In genomic region chr13:37853441-37853840, GRCm38 (mm10) we compare ENCODE assay signal across 9 mouse cellular contexts.
A peak's percentile ranks its signal among the peaks of the same experiment; 100 is the strongest.
DNase-seq lines count a peak whose midpoint lies in the region; ATAC-seq and TF ChIP-seq lines count a peak whose summit lies in the region.
"Had no signal": no experiment of that assay in that cellular context is flagged by ENCODE, and none has a peak within 500 bp of the region (broad histone marks: within the 10 kb centered on the region; RNA-seq: fewer than 3 reads in every experiment).

No protein-coding gene starts in this region.

- TF ChIP-seq EP300 in CH12.LX (IDR thresholded peaks at IDR 0.05; ENCODE audit: low read length): peak; percentile 49

- DNase-seq in kidney, postnatal 14 days: no peak
- DNase-seq in CH12.LX (ENCODE audit: extremely low read depth): peak; percentile 68
- no peak for DNase-seq in forebrain, embryonic 14.5 days (ENCODE audit: low spot score)
- no peak for DNase-seq in yolk sac, embryonic 10.5 days (ENCODE audit: low spot score)
- no peak for DNase-seq in cerebellum, postnatal 14 days

- H3K9ac ChIP-seq in kidney, embryonic 16.5 days (replicated peaks; ENCODE audit: low read length): no peak overlapping the region
- peak overlapping the region; percentile 55 for H3K9ac ChIP-seq in CH12.LX (ENCODE audit: insufficient read depth, low read depth)
- H3K9ac ChIP-seq in forebrain, embryonic 14.5 days (ENCODE audit: low read length): no peak overlapping the region

- no peak overlapping the region for H3ac ChIP-seq in myocyte (ENCODE audit: control insufficient read depth, insufficient read length)

- peaks cover 43% of the 10 kb centered on the region for H3K79me2 ChIP-seq in CH12.LX (replicated peaks; ENCODE audit: control insufficient read depth, extremely low read depth, insufficient read depth, poor library complexity, severe bottlenecking)
- H3K79me2 ChIP-seq in myocyte (ENCODE audit: control insufficient read depth, insufficient read depth): peaks cover 89% of the 10 kb centered on the region

- ATAC-seq in kidney, embryonic 16.5 days (ENCODE audit: low FRiP score, low TSS enrichment): no peak
- no peak for ATAC-seq in forebrain, embryonic 14.5 days

- TF ChIP-seq RAD21 in CH12.LX (IDR thresholded peaks at IDR 0.05; ENCODE audit: low read depth, low read length): 0 out of 2 replicates have a peak, but pooled peaks have one; percentile 0

- no peak overlapping the region for H3K4me2 ChIP-seq in kidney, embryonic 16.5 days (replicated peaks; ENCODE audit: low read depth, low read length)
- H3K4me2 ChIP-seq in CH12.LX (ENCODE audit: insufficient read depth, low read depth, poor library complexity, severe bottlenecking) (peak overlapping the region; percentile 29), myocyte (ENCODE audit: low read depth) (peak overlapping the region; percentile 66)
- H3K4me2 ChIP-seq in forebrain, embryonic 14.5 days (ENCODE audit: low read length): no peak overlapping the region

- 44% methylated on average over 4 of the region's 4 CpGs for WGBS in kidney, embryonic 16.5 days
- WGBS in forebrain, embryonic 14.5 days: 55% methylated on average over 4 of the region's 4 CpGs

- H3K36me3 ChIP-seq in kidney, embryonic 16.5 days (ENCODE audit: insufficient read depth, low read length): no peaks in the 10 kb centered on the region
- H3K36me3 ChIP-seq in CH12.LX (replicated peaks in 1 of 2; ENCODE audit: control insufficient read depth in 1 of 2, insufficient read depth in 1 of 2, low read length in 1 of 2) (peaks cover 0 to 7% of the 10 kb centered on the region in 2 experiments), myocyte (ENCODE audit: control insufficient read depth, insufficient read depth) (no peaks in the 10 kb centered on the region)
- H3K36me3 ChIP-seq in forebrain, embryonic 14.5 days (ENCODE audit: control insufficient read depth, insufficient read depth, low read length): no peaks in the 10 kb centered on the region

- H3K9me3 ChIP-seq in kidney, embryonic 16.5 days (ENCODE audit: low read length): no peaks in the 10 kb centered on the region
- no peaks in the 10 kb centered on the region for H3K9me3 ChIP-seq in CH12.LX (replicated peaks; ENCODE audit: low read length)
- H3K9me3 ChIP-seq in forebrain, embryonic 14.5 days (replicated peaks; ENCODE audit: control insufficient read depth, low read length): no peaks in the 10 kb centered on the region

- H3K4me1 ChIP-seq in kidney, embryonic 16.5 days (ENCODE audit: insufficient read depth, low read length): peaks cover 49% of the 10 kb centered on the region
- peaks cover 12 to 54% of the 10 kb centered on the region in 2 experiments for H3K4me1 ChIP-seq in CH12.LX (ENCODE audit: control insufficient read depth in 1 of 2, insufficient read depth in 2 of 2)
- peaks cover 27% of the 10 kb centered on the region for H3K4me1 ChIP-seq in brown adipose tissue, adult 24 weeks (ENCODE audit: control insufficient read depth, insufficient read depth, insufficient read length, low read length)
- 0 out of 2 replicates have a peak, but pooled peaks cover 3% of the 10 kb centered on the region for H3K4me1 ChIP-seq in forebrain, embryonic 14.5 days (ENCODE audit: control insufficient read depth, insufficient read depth, low read length)

- TF ChIP-seq POLR2A in CH12.LX (IDR thresholded peaks at IDR 0.05; ENCODE audit: low read depth, low read length) (no peak; the same call in 1 of the 2 replicates), myocyte (IDR thresholded peaks at IDR 0.05; ENCODE audit: insufficient read length, low read depth) (no peak)

- no peak overlapping the region for H3K4me3 ChIP-seq in kidney, embryonic 16.5 days (ENCODE audit: low read length)
- H3K4me3 ChIP-seq in CH12.LX (replicated peaks in 1 of 3; ENCODE audit: low read depth in 2 of 3, low read length in 2 of 3, poor library complexity in 1 of 3) (peak overlapping the region; percentile 12 to 45 (median 35)), myocyte (peak overlapping the region; percentile 30)
- H3K4me3 ChIP-seq in brown adipose tissue, adult 24 weeks (ENCODE audit: insufficient read depth, low read depth, low read length): no peak overlapping the region
- H3K4me3 ChIP-seq in forebrain, embryonic 14.5 days (ENCODE audit: low read depth, low read length): no peak overlapping the region

- dilution Hi-C loops in CH12.LX (cut with MboI; ENCODE audit: extremely low pct_ligation_motif_present, extremely low pct_unique_long_range_greater_than_20kb, low sequenced_read_pairs): no loop called here

- in situ Hi-C loops in CH12.LX (cut with MboI; ENCODE audit: low pct_ligation_motif_present, low pct_unique_long_range_greater_than_20kb, low sequenced_read_pairs): no loop called here

- TF ChIP-seq CTCF in CH12.LX (conservative IDR thresholded peaks at IDR 0.05 in 1 of 2, IDR thresholded peaks at IDR 0.05 in 1 of 2; ENCODE audit: low read depth in 2 of 2, low read length in 2 of 2): no peak

- peak overlapping the region; percentile 79 for H3K27ac ChIP-seq in kidney, embryonic 16.5 days (ENCODE audit: low read length)
- H3K27ac ChIP-seq in CH12.LX (ENCODE audit: insufficient read depth, low read depth): peak overlapping the region; percentile 70
- peak overlapping the region; percentile 24; the same call in 1 of the 2 replicates for H3K27ac ChIP-seq in brown adipose tissue, adult 24 weeks (replicated peaks; ENCODE audit: low read depth, low read length)
- no peak overlapping the region for H3K27ac ChIP-seq in forebrain, embryonic 14.5 days (ENCODE audit: low read depth, low read length)

- no peaks in the 10 kb centered on the region for H3K27me3 ChIP-seq in kidney, embryonic 16.5 days (ENCODE audit: insufficient read depth, low read length)
- no peaks in the 10 kb centered on the region for H3K27me3 ChIP-seq in CH12.LX (replicated peaks)
- no peaks in the 10 kb centered on the region for H3K27me3 ChIP-seq in myocyte (ENCODE audit: control insufficient read depth, insufficient read depth, insufficient read length)
- 0 out of 2 replicates have a peak, but pooled peaks cover 4% of the 10 kb centered on the region for H3K27me3 ChIP-seq in forebrain, embryonic 14.5 days (replicated peaks; ENCODE audit: control insufficient read depth, insufficient read depth, low read length)
- H3K27me3 ChIP-seq: Patski had no signal

TF ChIP-seq in CH12.LX, 34 proteins besides CTCF, POLR2A, EP300 and RAD21 (continues in another document):
- TF ChIP-seq JUND (conservative IDR thresholded peaks at IDR 0.05; ENCODE audit: low read depth, low read length): no peak
- no peak for TF ChIP-seq HCFC1 (IDR thresholded peaks at IDR 0.05; ENCODE audit: low read depth, low read length)
- TF ChIP-seq UBTF (IDR thresholded peaks at IDR 0.05; ENCODE audit: low read depth, low read length): no peak
- TF ChIP-seq SMC3 (IDR thresholded peaks at IDR 0.05; ENCODE audit: low read depth, low read length): no peak
- no peak for TF ChIP-seq CHD2 (IDR thresholded peaks at IDR 0.05; ENCODE audit: low read length)
- TF ChIP-seq MXI1 (IDR thresholded peaks at IDR 0.05; ENCODE audit: low read depth, low read length): peak; percentile 49
- no peak for TF ChIP-seq USF1 (IDR thresholded peaks at IDR 0.05; ENCODE audit: low read depth, low read length)
- TF ChIP-seq IRF4 (IDR thresholded peaks at IDR 0.05; ENCODE audit: low read depth, low read length): peak; percentile 53; the same call in 1 of the 2 replicates
- TF ChIP-seq MAX (IDR thresholded peaks at IDR 0.05; ENCODE audit: low read length): peak; percentile 71
- TF ChIP-seq NELFE (IDR thresholded peaks at IDR 0.05; ENCODE audit: low read depth, low read length): no peak
- TF ChIP-seq POLR2AphosphoS2 (IDR thresholded peaks at IDR 0.05; ENCODE audit: low read depth, low read length): no peak
- peak; percentile 80 for TF ChIP-seq MYC (IDR thresholded peaks at IDR 0.05; ENCODE audit: low read depth, low read length)
- TF ChIP-seq ZNF384 (IDR thresholded peaks at IDR 0.05; ENCODE audit: low read depth, low read length): no peak
- TF ChIP-seq TCF12 (IDR thresholded peaks at IDR 0.05; ENCODE audit: low read depth, low read length): peak; percentile 43
- no peak for TF ChIP-seq NRF1 (IDR thresholded peaks at IDR 0.05; ENCODE audit: low read depth, low read length)
- no peak for TF ChIP-seq MAZ (IDR thresholded peaks at IDR 0.05; ENCODE audit: low read depth, low read length)
- 0 out of 2 replicates have a peak, but pooled peaks have one; percentile 30 for TF ChIP-seq BHLHE40 (IDR thresholded peaks at IDR 0.05; ENCODE audit: low read depth, low read length)
- TF ChIP-seq KAT2A (IDR thresholded peaks at IDR 0.05; ENCODE audit: insufficient replicate concordance, low read length): no peak

TF ChIP-seq in myocyte, 11 proteins besides CTCF, POLR2A, EP300 and RAD21:
- no peak for TF ChIP-seq REST (IDR thresholded peaks at IDR 0.05; ENCODE audit: insufficient read depth, insufficient read length)
- TF ChIP-seq E2F4 (IDR thresholded peaks at IDR 0.05; ENCODE audit: insufficient read depth): no peak
- TF ChIP-seq SRF (IDR thresholded peaks at IDR 0.05; ENCODE audit: control insufficient read depth, insufficient read length, low read depth): no peak
- TF ChIP-seq MYOD1 (IDR thresholded peaks at IDR 0.05; ENCODE audit: control insufficient read depth in 1 of 3, insufficient read length in 2 of 3, low read depth in 2 of 3): no peak
- no peak for TF ChIP-seq CEBPB (IDR thresholded peaks at IDR 0.05; ENCODE audit: insufficient read depth, poor library complexity, severe bottlenecking)
- no peak for TF ChIP-seq USF1 (IDR thresholded peaks at IDR 0.05; ENCODE audit: low read depth)
- TF ChIP-seq TCF3 (IDR thresholded peaks at IDR 0.05; ENCODE audit: insufficient read length, low read depth): no peak

Comparison
In these comparisons a context has a peak if more than half of its experiments do, and no peak if none do; other contexts are left out.
1. H3K4me2 ChIP-seq: peak in CH12.LX (single experiment) and myocyte (single experiment); none in kidney, embryonic 16.5 days (single experiment) and forebrain, embryonic 14.5 days (single experiment).
2. H3K4me3 ChIP-seq: peak in CH12.LX (3 of 3) and myocyte (single experiment); none in kidney, embryonic 16.5 days (single experiment), brown adipose tissue, adult 24 weeks (single experiment) and forebrain, embryonic 14.5 days (single experiment).